Mouse (Mus musculus) urinary bladder, postnatal 14 days (tissue): ENCODE measurements around the gene Sim2.

Experiments
- DNase-seq: peaks from one replicate; pipeline ENCODE4 v3.0.0; 2021; ENCODE audit warnings: low spot score

The Sim2 gene

GRCm38 (mm10) chr16:94078318-94079074 lies 6.2 kb upstream of the Sim2 start:
- no peak for DNase-seq

- DNase-seq: no peak
Observed at GRCm38 (mm10) chr16:94079075-94079855, 5.5 kb upstream of the Sim2 start.

- DNase-seq: no peak
Observed at GRCm38 (mm10) chr16:94079856-94080555, 4.7 kb upstream of the Sim2 start.

GRCm38 (mm10) chr16:94081596-94081995 lies 3.1 kb upstream of the Sim2 start:
- no peak for DNase-seq

GRCm38 (mm10) chr16:94081996-94082708 lies 2.6 kb upstream of the Sim2 start:
- DNase-seq: no peak

- DNase-seq: no peak
Observed at GRCm38 (mm10) chr16:94082960-94083847, 1.5 kb upstream of the Sim2 start.

- DNase-seq: no peak
Observed at GRCm38 (mm10) chr16:94083848-94084525, 744 bp upstream of the Sim2 start.

- DNase-seq: no peak
Observed at GRCm38 (mm10) chr16:94085603-94086285, 1.0 kb downstream of the Sim2 start.

- no peak for DNase-seq
Observed at GRCm38 (mm10) chr16:94086701-94087569, 2.2 kb downstream of the Sim2 start.

- no peak for DNase-seq
Observed at GRCm38 (mm10) chr16:94087570-94088225, 3.0 kb downstream of the Sim2 start.

- DNase-seq: no peak
Observed at GRCm38 (mm10) chr16:94088226-94088748, 3.6 kb downstream of the Sim2 start.

GRCm38 (mm10) chr16:94088819-94089692 lies 4.3 kb downstream of the Sim2 start:
- no peak for DNase-seq

- no peak for DNase-seq
Observed at GRCm38 (mm10) chr16:94092511-94093150, 7.9 kb downstream of the Sim2 start.

GRCm38 (mm10) chr16:94093151-94093863 lies 8.6 kb downstream of the Sim2 start:
- DNase-seq: no peak

- no peak for DNase-seq
Observed at GRCm38 (mm10) chr16:94094251-94095108, 9.7 kb downstream of the Sim2 start.
